Mouse (Mus musculus) midbrain, embryonic 10.5 days (tissue): ENCODE data around the gene Vav2. TPM values are rescaled to one million over a fixed set of nuclear protein-coding genes. Genes with fewer than 3 reads are reported as not detected.

ENCODE experiments used
- DNase-seq: peaks from one replicate; pipeline ENCODE4 v3.0.0-alpha.2; 2017; ENCODE audit warnings: low spot score
- H3K27ac ChIP-seq: fragments of 300-500 bp; sonication (generic); replicated peaks from 2 replicates; pipeline ENCODE4 v1.5.1; 2016; ENCODE audit warnings: mild to moderate bottlenecking
- H3K27me3 ChIP-seq: fragments of 300-500 bp; sonication (generic); 2 replicates; pipeline ENCODE4 v1.6.1; 2016; ENCODE audit warnings: low read depth, mild to moderate bottlenecking; ENCODE audit not compliant: poor library complexity, severe bottlenecking
- H3K36me3 ChIP-seq: fragments of 300-500 bp; sonication (generic); 2 replicates; pipeline ENCODE4 v1.6.1; 2016; ENCODE audit warnings: mild to moderate bottlenecking, moderate library complexity
- H3K4me1 ChIP-seq: fragments of 300-500 bp; sonication (generic); 2 replicates; pipeline ENCODE4 v1.6.1; 2016
- H3K4me3 ChIP-seq: fragments of 300-500 bp; sonication (generic); 2 replicates; pipeline ENCODE4 v1.5.1; 2016; ENCODE audit warnings: mild to moderate bottlenecking, moderate library complexity
- H3K9me3 ChIP-seq: fragments of 300-500 bp; sonication (generic); replicated peaks from 2 replicates; pipeline ENCODE4 v1.6.1; 2016; ENCODE audit warnings: mild to moderate bottlenecking
- WGBS: fragments of 180-500 bp; shearing (Covaris S2); methylation state at CpG from one replicate; pipeline ENCODE4 v1.1.7; 2016; 5-methylcytosine and 5-hydroxymethylcytosine counted together
- polyA plus RNA-seq: library from polyadenylated mRNA; unstranded; fragments of >200 nt; fragmentation: Nextera tagmentation; extraction: Ambion mirVana; gene quantifications from 2 replicates; pipeline ENCODE4 v1.2.1, GENCODE M21; 2016

Gene Vav2
- polyA plus RNA-seq, 1 experiment from 2014 or later, result 11.4 TPM

DNA sequence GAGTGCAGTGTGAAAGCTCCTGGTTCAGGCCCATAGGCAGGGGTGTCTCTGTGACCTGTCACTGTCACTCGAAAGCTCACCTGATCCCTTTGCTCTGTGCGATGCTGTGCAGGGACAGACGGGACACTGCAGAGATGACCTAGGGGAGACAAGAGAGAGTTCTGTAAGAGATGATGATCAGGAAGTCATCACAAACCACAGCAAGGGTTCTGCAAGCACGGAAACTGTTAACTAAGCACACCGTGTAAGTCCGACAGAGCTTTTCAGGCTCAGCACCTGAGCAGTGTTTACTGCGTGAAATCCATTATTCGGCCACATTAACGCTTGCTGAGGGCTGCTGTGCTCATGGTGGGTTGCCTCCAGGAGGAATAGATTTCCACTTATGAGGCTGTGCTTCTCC, 90.2 kb downstream of the Vav2 start:
- 89% methylated on average over 9 of the region's 9 CpGs for WGBS
- Histone ChIP-seq H3K9me3 (no peaks in the 10 kb centered on the region), H3K4me1 (peaks cover 55% of the 10 kb centered on the region), H3K36me3 (peaks cover 26% of the 10 kb centered on the region), H3K4me3 (no peak overlapping the region), H3K27me3 (no peaks in the 10 kb centered on the region), H3K27ac (no peak overlapping the region)
- no peak for DNase-seq

DNA sequence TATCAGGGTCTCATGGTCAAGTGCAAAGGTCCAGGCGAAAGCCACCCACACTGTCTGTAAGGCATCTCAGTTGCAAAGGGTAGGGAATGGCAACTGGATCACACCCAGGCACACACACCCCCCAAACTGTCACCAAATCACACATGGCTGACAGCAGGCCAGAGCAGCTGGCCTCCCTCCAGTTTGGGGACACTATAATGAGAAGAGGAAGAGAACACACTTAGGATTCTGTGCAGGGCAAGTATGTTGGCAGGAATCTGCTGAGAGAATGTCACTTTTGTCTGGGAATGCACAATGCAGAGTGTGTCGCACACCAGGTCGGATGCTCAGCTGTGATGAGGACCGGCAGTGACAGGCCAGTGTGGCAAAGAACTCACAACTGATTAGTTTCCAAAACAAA, 92.0 kb downstream of the Vav2 start:
- WGBS, result 89% methylated on average over 4 of the region's 4 CpGs
- Histone ChIP-seq H3K9me3 (no peaks in the 10 kb centered on the region), H3K4me1 (peaks cover 60% of the 10 kb centered on the region), H3K27me3 (no peaks in the 10 kb centered on the region), H3K36me3 (peaks cover 28% of the 10 kb centered on the region), H3K4me3 (no peak overlapping the region), H3K27ac (no peak overlapping the region)
- no peak for DNase-seq

DNA sequence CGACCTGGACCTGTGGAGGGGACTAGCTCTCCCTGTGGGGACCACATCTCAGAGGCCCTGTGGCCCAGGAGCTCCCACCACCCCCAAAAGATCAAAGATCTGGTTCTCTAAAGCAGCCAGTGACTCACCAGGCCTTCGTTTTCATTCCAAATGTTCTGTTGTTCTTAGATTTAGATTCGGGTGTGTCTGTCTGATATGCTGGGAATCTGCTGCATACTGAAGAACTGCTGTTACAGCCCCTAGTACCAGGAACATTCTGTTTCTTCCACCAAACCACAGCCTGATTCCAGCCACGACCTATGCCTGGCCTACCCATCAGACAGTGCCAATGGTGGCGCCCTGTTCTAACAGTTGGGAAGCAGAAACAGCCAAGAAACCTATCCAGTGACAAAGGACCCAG, 95.3 kb downstream of the Vav2 start:
- Histone ChIP-seq H3K36me3 (peaks cover 27% of the 10 kb centered on the region), H3K27me3 (no peaks in the 10 kb centered on the region), H3K4me3 (no peak overlapping the region), H3K27ac (peak overlapping the region; percentile 13; the same call in 1 of the 2 replicates), H3K9me3 (no peaks in the 10 kb centered on the region), H3K4me1 (peaks cover 65% of the 10 kb centered on the region)
- no peak for DNase-seq
- WGBS, result 82% methylated on average over 5 of the region's 5 CpGs

DNA sequence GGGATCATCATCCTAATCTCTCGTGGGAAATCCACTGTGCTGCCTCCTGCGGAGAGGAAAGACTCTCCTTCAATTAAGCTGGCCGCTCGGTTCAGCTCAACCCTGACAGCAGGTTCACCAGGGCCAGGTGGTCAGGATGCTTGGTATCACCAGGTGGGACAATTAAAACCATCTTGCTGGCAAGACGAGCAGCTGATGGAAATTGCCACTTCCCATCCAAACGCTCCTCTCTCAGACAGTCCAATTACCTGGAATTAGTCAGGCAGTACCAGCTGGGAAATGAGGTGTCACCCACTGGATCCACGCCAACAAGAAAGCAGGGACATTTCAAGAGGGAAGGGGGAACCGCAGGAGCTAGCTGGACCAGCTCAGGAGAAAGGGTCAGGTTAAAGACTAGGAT, 96.4 kb downstream of the Vav2 start:
- WGBS, result 72% methylated on average over 8 of the region's 8 CpGs
- H3K27ac ChIP-seq, result no peak overlapping the region

DNA sequence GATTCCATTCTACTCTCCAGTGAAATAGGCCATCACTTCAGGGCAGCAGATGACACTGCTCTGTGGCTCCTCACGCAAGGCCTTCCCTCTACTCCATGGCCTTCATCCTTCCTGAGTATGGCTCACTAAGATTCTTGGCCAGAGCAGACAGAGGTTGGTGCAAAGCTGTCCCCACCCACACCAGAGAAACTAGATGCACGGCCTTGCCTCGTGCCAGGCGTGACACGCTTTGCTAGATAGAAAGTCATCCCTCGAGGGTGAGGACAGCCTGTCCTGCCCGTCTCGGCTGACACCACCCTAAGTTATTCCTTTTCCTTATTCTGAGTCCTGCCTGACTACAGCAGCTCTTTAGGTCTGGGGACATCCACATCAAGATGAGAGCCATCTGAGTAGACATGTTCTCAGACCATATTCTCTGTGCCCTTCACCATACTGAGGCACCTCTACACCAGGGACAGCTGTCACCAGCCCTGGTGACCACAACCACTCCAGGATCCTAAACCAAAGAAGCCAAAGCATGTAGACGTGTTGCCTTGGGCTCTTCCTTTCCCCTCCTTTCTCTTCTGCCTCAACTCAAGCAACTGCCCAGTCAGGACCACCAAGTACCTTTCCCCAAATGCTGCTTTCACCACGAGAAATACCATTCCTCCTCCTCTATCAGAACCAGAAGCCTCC, 97.3 kb downstream of the Vav2 start:
- Histone ChIP-seq H3K4me1 (peaks cover 82% of the 10 kb centered on the region), H3K4me3 (no peak overlapping the region), H3K9me3 (no peaks in the 10 kb centered on the region), H3K36me3 (peaks cover 10% of the 10 kb centered on the region), H3K27me3 (no peaks in the 10 kb centered on the region), H3K27ac (peak overlapping the region; percentile 47; the same call in 1 of the 2 replicates)
- WGBS, result 92% methylated on average over 10 of the region's 10 CpGs
- DNase-seq, result no peak

More for the DNA sequence above, 96.4 kb downstream of the Vav2 start:
- Histone ChIP-seq H3K27me3 (no peaks in the 10 kb centered on the region), H3K36me3 (peaks cover 18% of the 10 kb centered on the region), H3K4me1 (peaks cover 75% of the 10 kb centered on the region), H3K4me3 (no peak overlapping the region), H3K9me3 (no peaks in the 10 kb centered on the region)
- no peak for DNase-seq

DNA sequence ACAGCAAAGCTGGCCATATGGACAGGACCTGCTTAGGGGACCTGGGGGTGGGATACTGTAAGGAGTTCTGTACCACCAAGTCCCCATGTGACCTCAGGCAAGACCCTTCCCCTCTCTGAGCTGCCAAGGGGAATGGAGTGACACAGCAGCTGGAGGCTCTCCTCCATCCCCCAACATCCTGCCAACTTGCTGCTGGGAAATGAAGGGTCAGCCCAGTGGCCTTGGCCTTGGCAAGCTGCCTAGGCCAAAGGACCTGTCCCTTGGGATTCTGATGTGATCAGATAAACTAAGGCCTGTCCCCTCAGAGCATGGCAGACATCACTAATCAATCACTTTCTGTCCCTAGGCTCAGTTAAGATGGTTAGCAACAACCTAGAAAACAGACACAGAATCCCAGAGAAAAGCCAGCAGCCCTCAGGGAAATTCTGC, 98.2 kb downstream of the Vav2 start:
- peaks cover 83% of the 10 kb centered on the region for H3K4me1 ChIP-seq

DNA sequence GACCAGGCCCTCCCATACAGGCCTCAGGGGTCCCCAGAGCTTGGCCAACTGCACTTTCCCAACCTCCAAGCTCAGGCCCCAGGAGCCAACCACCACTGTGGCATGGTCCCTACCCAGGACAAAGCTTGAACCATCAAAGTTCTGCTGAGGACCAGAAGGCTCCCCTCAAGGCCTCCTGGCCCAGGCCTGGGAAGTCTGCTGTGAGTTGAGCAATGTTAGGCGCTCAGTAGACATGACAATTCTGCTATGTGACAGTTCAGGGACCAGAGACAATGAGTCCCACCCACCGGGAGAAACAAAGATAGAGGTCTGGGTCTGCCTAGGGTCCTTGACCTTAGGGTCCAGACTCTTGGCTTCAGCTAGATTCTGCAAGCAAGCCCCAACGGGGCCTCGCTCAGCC, 98.9 kb downstream of the Vav2 start:
- Histone ChIP-seq H3K27ac (peak overlapping the region; percentile 57; the same call in 1 of the 2 replicates), H3K9me3 (no peaks in the 10 kb centered on the region), H3K4me1 (peaks cover 90% of the 10 kb centered on the region), H3K4me3 (no peak overlapping the region), H3K36me3 (0 out of 2 replicates have a peak, but pooled peaks cover 5% of the 10 kb centered on the region), H3K27me3 (no peaks in the 10 kb centered on the region)
- WGBS, result 71% methylated on average over 4 of the region's 4 CpGs
- DNase-seq, result no peak

More for the DNA sequence above, 98.2 kb downstream of the Vav2 start:
- H3K36me3 ChIP-seq, result 0 out of 2 replicates have a peak, but pooled peaks cover 5% of the 10 kb centered on the region
- no peaks in the 10 kb centered on the region for H3K9me3 ChIP-seq
- no peaks in the 10 kb centered on the region for H3K27me3 ChIP-seq
- DNase-seq, result no peak
- H3K4me3 ChIP-seq, result no peak overlapping the region
- H3K27ac ChIP-seq, result peak overlapping the region; percentile 57

DNA sequence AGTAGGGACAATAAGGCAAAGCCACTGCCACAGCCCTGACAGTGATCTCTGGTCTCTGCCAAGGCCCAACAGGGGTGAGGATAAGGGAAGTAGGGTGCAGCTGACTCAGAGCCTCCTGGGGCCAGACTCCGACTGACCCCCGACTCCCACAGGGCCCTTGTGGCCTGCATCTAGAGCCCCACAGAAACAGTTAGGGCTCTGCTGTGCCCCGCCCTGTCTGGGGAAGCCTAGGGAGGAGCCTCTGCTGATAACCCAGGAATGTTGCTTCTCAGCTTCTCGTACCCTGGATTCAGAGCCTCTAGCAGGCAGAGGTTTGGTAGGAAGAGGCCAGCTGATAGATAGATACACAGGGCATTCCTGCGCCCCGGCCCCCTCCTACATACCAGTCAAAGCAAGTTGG, 99.8 kb downstream of the Vav2 start:
- Histone ChIP-seq H3K4me3 (no peak overlapping the region), H3K9me3 (no peaks in the 10 kb centered on the region), H3K36me3 (0 out of 2 replicates have a peak, but pooled peaks cover 5% of the 10 kb centered on the region), H3K27ac (peak overlapping the region; percentile 34), H3K27me3 (no peaks in the 10 kb centered on the region), H3K4me1 (peaks cover 98% of the 10 kb centered on the region)
- DNase-seq, result no peak
- 72% methylated on average over 6 of the region's 6 CpGs for WGBS

DNA sequence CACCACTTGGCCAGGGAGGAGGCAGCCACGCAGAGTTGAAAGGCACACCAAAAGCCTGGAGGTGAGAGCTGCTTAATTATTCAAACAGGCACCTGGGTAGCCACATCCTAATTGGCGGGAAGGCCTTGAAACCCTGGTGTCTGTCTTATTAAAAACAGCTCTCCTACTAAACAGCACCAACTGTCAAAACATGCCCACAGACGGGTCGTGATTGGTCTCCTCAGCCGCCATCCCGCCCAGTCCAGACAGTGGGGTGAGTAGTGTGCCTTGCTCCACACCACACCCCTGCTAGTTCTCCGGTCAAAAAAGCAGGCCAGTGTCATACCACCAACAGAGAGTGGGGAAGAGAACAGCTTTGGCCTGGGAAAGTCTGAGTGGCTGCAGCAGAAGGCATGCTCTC, 100.5 kb downstream of the Vav2 start:
- Histone ChIP-seq H3K4me1 (peaks cover 99% of the 10 kb centered on the region), H3K36me3 (0 out of 2 replicates have a peak, but pooled peaks cover 5% of the 10 kb centered on the region), H3K4me3 (no peak overlapping the region), H3K9me3 (no peaks in the 10 kb centered on the region), H3K27ac (peak overlapping the region; percentile 17; the same call in 1 of the 2 replicates), H3K27me3 (no peaks in the 10 kb centered on the region)
- WGBS, result 70% methylated on average over 7 of the region's 7 CpGs
- DNase-seq, result no peak

DNA sequence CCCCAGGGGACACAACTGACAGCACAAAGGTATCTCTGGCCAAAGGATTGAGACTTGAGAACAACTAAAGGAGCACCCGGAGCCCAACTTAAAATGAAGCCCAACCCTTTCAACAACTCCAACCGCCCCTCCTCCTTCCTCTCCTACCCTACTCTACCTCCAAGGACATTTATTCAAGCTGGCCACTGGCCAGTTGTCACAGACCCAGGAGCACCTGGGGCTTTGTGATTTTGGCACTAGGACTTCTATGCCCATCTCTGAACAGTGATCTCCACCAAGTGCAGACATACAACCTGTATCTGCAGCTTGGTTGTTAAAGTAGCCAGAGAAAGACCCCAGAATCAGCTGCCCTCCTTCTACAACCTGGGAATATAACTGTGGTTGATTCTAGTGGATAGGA, 102.1 kb downstream of the Vav2 start:
- 4% methylated on average over 2 of the region's 2 CpGs for WGBS
- H3K9me3 ChIP-seq, result no peaks in the 10 kb centered on the region
- peaks cover 99% of the 10 kb centered on the region for H3K4me1 ChIP-seq
- H3K27ac ChIP-seq, result peak overlapping the region; percentile 61; the same call in 1 of the 2 replicates
- DNase-seq, result no peak
- 0 out of 2 replicates have a peak, but pooled peaks cover 2% of the 10 kb centered on the region for H3K36me3 ChIP-seq
- H3K27me3 ChIP-seq, result no peaks in the 10 kb centered on the region
- H3K4me3 ChIP-seq, result no peak overlapping the region

DNA sequence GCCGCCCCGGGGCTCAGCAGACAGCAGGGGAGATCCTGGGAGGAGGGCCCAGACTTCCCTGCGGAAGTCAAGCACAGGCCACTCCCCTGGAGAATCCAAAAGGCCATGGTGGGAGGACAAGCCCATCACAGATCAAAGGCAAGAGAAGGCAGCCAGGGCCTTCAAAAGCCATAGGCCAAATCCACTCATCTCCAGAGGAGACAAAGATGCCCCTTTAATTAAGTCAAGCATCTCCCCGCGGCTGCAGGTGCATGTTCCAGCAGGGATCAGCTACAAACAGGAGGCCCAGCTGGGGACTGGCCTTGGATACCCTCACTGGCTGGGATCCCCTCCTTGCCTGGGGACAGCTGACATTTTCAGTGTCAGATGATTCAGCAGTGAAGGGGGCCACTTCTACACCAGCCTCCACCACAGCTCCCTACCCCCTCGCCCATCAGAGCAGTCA, 105.4 kb downstream of the Vav2 start:
- Histone ChIP-seq H3K27ac (peak overlapping the region; percentile 73), H3K4me3 (0 out of 2 replicates have a peak overlapping the region, but pooled peaks have one; percentile 9), H3K36me3 (peaks cover 8% of the 10 kb centered on the region), H3K27me3 (no peaks in the 10 kb centered on the region), H3K9me3 (no peaks in the 10 kb centered on the region), H3K4me1 (peaks cover 89% of the 10 kb centered on the region)
- WGBS, result 6% methylated on average over 6 of the region's 6 CpGs
- peak; percentile 56 for DNase-seq

DNA sequence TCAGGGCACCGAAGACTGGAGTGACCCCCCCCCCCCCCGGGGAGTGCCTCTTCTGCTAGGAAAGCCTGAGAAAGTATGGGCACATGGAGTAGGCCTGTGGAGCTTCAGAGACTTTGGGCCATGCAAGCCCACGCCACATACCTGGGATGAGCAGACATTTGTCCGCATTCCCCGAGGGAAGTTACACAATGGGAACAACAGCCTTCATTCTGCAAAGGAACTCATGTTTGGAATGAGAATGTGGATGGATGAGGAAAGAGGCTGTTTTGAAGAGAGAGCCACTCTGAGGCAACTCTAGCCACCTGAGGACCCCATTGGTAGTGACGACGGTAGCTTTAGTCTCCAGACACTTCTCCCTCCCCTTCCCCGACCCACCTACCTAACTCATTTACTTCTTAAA, 106.0 kb downstream of the Vav2 start:
- WGBS, result 59% methylated on average over 8 of the region's 8 CpGs
- Histone ChIP-seq H3K4me1 (peaks cover 83% of the 10 kb centered on the region), H3K27ac (peak overlapping the region; percentile 73), H3K9me3 (no peaks in the 10 kb centered on the region), H3K4me3 (no peak overlapping the region), H3K27me3 (no peaks in the 10 kb centered on the region), H3K36me3 (peaks cover 7% of the 10 kb centered on the region)
- no peak for DNase-seq

DNA sequence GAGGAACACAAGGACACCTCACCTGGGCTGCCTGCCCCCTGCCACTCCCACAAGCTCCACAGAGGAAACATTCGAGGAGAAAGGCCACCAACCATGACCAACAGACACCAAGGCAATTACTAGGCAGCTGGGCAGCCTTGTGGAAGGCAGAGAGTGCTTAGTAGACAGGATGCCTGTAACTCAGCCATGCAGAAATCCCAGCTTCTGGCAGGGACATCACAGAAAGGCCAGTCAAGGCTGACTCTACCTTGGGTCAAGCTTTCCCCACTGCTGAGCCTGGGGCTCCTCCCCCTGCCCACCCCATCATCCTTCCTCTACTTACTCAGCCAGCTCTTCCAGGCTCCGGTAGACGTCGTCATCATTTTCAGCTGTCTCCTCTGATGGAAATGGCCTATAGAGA, 108.2 kb downstream of the Vav2 start:
- Histone ChIP-seq H3K36me3 (peaks cover 6% of the 10 kb centered on the region), H3K9me3 (no peaks in the 10 kb centered on the region), H3K27me3 (no peaks in the 10 kb centered on the region), H3K27ac (0 out of 2 replicates have a peak overlapping the region, but pooled peaks have one; percentile 19), H3K4me1 (peaks cover 83% of the 10 kb centered on the region), H3K4me3 (no peak overlapping the region)
- DNase-seq, result no peak
- WGBS, result 59% methylated on average over 4 of the region's 4 CpGs
